Mouse (Mus musculus) gastrocnemius, postnatal 10 days (tissue): ENCODE data around the gene Tspan2. TPM values are rescaled to one million over a fixed set of nuclear protein-coding genes. Genes with fewer than 3 reads are reported as not detected.

Source experiments
- DNase-seq: peaks from one replicate; pipeline ENCODE4 v3.0.0; 2021; ENCODE audit warnings: mixed read lengths
- total RNA-seq, 2 experiments: library from RNA; stranded (reverse); gene quantifications; 2 replicates each; pipeline ENCODE4 v1.2.3; 2021

Tspan2 gene
- total RNA-seq, 2 experiments from 2014 or later = 14.9 to 19.6 TPM

DNA sequence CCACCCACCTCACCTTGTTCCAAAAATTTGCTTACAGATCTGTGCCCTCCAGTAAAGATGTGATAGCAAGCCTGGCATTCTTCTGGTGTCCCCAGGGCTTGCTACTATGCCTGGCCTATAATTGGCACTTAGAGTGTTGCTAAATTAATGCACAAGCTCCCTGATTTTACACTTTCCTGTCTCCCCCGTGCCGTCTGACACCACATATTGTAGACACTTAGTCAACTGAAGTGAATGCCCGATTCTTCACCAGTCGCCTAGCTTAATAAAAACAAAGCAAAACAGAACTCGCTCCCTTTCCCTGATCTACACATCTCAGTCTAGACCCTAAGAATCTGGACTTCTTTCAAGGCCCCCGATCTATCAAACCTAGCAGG, 405 bp upstream of the Tspan2 start:
- DNase-seq = no peak

DNA sequence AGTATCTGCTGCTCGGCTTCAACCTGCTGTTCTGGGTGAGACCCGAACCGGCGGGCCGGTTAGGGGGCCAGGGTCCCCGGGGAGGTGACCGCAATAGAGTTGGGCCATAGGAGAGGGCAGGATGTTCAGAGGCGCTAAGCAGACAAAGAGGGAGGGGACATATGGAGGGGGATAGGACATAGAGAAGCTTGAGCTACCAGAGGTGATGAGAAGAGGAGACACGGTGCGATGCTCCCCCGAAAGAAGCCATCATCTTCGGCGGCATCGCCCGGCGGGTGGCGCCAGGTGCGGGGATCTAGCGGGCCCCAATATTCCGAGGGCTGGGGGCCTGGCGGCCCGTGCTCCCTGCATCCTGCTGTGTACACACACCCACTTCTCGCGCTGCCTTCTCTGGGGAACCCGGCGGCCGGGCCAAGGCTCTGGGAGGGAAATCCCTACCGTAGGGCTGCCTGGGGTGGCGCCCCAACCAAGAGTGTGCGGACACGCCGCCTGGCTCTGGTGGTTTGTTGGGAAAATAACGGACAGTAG, 766 bp downstream of the Tspan2 start:
- peak; percentile 46 for DNase-seq

DNA sequence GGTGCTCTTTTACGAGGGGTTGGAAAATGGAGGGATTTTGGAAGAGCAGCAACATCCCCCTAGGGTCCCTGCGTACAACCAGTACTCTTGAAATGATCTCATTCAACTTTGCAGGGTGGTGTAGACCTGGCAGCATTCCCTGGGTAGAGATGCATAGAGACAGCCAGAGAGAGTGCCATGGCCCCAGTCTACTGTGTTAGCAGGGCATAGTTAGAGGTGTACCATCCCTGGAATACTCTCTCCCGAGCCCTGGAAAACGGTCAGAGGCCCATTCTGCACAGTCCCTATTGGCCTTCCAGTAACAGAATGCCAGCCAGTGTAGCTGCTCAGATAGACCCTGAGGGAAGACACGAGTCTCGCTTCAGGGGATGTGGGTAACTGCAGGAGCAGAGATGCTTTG, 1.3 kb downstream of the Tspan2 start:
- no peak for DNase-seq

DNA sequence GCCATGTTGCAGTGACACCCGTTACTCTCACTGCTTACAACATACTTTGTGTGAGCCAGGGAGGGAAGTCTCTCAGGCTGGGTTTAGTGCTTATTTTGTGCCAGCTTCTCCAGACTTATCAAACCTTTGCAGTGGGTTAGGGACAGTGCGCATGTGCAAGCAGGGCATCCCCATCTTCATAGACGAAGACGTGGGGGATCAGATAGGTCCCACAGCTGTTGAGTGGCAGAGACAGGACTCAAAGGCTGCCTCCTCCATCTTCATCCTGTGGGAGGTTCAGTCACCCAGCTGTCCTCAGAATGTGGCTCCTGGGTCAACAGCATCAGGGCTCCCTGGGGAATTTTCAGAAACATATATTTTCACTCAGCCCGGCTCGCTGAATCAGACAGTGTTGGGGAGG, 2.1 kb downstream of the Tspan2 start:
- no peak for DNase-seq

DNA sequence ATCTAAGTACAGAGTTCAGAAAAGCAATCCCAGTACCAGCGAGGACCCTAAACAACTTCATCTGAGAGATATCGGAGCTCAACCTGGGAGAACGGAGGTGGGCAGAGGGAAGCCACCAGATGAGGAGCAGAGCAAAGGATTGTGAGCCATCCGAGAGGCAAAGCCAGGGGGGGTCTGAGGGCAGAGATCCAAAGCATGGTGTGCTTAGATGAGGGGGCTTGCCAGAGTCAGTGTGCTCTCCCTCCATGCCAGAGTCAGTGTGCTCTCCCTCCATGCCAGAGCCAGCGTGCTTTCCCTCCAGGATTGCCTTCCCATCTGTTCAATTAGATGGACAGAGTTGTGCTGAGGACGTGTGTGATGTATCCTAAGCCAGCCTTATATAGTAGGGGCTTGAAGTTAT, 2.8 kb downstream of the Tspan2 start:
- no peak for DNase-seq

DNA sequence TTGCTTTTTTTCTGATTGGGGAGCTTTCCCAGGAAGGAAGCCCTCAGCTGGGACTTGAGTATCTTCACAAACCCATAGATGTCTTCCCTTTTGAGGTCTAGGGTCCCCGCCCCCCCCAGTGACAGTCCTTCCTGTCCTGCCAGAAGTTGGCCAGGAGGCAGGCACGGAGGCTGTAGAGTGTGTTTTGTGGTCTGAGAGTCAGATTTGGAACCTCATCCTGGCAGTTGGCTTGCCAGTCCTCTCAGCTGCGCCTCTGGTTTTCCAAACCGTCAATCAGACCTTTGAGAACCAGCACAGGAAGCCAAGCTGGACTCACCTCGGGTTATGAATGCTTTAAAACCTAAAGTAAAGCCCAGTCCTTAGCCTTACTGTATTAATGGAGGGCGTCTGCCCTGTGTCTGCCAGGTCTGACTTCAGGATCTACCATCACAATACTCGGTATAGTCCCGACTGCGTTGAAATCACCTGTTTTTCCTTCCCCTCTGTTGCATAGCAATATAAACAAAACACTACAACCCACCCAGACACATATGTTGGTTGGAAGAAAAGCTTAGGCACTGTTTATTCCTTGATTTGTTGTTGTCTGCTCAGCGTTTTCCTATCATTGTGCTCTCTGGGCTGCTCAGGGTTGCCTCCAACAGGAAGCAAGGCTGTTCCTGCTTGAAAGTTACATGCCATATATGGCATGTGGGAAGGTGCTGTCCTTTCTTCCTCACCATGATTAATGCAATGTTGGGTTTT, 4.0 kb downstream of the Tspan2 start:
- DNase-seq = no peak

DNA sequence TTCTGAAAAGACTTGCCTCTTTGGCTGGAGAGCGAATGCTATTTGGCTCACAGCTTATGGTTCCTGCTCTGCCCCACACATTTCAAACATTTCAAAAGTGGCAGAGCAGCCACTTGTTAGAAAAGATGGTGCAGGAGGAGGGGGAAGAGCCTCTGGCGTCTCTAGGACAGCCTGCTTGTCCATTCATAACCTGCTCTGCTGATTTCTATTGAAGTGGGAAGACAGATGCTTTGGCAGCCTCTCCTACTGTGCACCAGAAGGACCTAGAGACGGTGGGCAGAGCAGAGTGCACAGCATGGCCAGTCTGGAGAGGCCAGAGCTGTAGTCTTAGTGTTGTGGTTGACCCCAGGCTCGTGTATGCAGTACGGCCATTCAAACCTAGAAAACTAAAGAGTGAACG, 4.6 kb downstream of the Tspan2 start:
- DNase-seq = no peak

DNA sequence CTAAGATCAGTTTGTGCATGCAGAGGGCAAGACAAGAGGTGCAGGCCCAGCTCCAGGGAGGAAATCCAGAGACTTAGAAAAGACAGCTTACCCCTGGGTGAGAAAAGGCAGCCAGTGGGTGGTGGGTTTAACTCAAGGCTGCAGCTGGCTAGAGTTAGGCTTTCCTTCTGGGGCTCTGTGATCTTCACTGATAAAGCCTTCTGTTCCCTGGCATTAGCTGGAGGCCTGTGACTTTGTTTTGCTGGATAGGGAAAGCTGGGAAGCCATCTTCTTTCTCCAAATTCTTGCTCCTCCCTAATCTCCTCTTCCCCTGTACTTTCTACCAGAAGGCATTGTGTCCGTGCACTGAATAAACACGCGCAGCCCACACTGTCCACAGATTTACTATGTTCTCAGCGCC, 8.4 kb downstream of the Tspan2 start:
- DNase-seq = no peak

DNA sequence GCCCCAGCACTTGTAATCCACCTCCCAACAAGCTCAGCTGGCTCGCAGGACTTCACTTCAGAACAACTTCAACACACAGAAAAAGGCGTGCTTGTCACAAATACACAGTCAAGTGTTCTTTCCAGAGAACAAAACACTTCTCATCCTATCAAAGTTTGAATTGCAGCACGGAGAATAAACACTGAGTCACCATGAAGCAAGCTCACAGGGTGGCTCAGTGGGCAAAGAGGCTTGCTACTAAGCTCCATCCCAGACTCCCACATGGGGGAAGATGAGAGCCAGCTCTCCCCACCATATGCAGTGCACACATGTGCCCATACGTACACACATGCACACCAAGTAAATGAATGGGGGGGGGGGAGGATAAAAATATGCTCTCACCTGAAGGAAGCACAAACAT, 8.9 kb downstream of the Tspan2 start:
- DNase-seq = no peak

DNA sequence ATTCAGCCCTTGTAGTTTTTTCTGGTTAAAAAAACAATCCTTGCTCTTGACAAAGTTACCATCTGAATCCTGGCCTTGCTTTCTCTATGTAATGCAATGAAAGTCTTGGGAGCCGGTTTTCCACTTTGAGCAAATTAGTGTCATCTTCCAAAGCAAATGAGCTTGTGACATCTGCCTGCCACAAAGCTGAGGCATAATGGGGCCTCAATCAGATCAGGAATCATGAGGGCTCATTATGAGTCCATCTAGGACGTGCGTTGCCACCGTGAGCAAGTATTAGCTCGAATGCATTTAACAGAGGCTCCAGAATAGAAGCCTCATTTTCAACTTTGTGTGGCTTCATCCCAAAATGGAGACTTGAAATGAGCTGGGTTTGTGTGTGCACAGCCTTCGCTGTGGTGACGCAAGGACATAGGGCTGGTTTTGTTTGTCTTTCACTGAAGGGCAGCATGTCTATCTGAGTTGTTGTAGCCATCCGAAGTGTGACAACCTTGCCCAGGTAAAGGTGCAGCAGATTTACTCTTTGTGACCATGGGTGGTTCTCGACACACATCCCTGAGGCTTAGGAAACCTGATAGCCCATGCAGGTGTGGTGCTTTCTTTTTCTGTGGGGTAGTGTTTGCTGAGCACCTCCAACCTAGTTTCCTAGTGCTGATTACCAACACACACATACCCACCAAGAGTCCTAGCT, 9.6 kb downstream of the Tspan2 start:
- no peak for DNase-seq

DNA sequence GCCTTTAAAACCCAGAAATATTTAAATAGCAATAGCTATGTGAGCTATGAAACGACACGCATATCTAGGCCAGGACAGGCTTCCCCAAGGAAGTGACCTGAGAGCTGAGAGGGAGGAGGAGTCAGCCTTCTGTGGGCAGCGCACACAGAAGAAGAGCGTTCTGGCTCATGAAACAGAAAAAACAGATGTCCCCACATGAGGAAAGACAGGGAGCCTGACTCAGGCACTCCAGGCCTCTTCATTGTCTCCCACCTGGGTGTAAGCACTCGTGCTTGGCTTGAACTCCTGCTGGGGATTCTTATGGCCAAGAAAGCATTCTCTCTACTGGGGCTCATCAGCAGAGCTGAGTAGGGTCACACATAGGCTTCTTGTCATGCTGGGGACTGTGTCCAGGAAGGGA, 10.3 kb downstream of the Tspan2 start:
- DNase-seq = no peak

DNA sequence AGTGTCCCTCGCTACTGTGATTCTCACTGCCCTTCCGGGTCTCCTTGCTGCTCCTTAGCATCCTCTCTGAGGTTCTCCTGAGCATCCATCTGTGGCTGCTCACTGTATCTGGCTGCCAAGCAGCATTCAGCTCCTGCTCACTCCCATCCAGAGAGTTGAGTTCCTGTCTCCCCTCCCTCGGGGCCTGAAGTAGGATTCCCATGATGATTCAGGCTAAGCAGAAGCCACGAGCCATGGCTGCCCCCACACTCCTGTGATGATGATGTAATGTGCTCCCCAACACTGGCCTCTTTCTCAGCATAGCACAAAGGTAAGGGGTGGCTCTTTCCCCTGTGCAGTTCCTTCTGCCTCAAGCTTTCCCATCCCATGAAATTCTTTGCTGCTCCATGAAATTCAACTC, 11.8 kb downstream of the Tspan2 start:
- no peak for DNase-seq

DNA sequence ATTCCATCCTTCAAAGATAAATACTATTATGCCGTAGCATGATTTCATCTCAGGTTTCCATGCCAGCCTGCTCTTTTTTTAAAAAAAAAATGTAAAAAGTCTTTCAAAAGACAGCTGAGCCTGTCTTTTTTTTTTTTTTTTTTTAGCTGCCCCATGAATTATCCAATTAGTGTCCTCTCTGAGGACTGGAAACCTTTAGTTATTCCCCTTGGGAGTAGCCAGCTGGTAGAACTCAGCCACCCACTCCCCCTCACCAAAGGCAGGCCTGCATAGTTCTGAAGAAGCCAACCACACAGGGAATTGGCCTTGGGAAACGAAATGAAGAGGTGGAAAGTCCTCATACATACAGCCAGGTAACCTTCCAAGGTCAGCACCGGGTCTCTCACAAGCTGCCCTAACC, 13.7 kb downstream of the Tspan2 start:
- no peak for DNase-seq

DNA sequence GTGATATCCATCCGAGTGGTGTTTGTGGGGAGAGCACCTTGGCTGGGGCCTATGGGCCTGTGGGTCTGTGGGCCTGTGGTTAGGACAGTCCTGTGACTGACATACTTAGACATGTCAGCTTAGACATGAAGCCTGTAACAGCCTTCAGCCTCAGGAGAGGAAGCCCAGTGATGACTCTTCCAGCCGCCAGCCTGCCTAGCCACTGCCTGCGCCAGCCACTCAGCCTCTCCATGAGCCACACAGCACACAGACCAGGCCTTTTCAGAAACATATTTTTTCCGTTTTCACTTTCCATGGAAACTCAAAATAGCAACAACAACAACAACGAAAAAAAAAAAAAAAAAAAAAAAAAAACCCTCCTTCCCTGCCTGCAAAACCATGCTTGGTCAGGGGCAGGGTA, 14.4 kb downstream of the Tspan2 start:
- DNase-seq = no peak

DNA sequence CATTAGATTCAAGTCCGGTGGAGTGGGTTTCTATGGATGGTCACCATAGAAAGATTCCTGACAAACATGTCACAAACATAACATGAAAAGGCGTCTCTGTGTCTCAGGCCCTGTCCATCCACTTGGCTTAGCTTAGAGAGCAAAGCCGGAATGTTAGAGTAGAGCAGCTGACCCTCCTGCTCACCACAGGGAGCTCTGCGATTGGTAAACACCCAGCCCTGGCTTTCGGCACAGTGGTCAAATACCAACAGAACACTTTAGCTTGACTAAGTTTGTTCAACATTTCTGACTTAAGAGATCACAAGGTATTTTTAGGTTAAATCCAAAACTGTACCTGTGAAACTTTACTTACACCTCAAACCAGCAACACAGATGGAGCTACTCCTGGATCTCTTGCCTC, 16.8 kb downstream of the Tspan2 start:
- DNase-seq = no peak

DNA sequence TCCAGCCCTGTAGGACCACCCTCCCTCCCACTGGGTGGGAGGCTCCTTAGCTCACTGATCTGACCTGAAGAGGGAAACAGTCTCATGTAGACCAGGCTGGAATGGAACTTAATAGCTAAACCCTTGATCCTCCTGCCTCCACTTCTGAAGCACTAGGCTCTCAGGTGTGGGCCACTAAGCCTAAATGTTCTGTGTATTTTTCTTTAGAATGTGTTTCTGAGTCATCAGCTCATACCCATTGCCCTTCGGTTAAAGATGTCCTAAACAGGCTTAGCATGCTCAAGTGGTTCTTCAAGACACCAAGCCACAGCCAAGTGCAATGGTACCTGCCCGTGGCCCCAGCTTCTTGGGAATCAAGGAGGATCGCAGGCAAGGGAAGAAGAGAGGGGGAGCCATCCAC, 17.2 kb downstream of the Tspan2 start:
- DNase-seq = no peak

DNA sequence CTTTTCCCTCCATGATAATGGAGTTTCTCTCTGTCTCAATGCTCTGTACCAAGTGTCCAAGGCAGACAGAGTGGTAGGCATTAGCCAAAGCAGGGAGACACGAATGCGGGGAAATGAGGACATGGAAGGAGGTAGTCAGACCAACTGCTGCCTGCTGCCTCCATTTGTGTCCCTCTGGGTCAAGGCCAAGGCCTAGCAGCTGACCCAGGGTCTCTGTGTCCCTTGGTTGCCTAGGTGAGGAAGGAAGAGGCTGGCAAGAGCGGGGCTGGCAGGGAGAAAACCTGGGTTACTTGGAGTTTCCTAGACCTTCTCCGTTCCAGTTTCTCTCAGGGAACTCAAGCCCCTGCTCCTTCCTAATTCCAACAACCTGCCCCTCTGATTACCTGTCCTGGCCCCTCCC, 17.7 kb downstream of the Tspan2 start:
- no peak for DNase-seq

DNA sequence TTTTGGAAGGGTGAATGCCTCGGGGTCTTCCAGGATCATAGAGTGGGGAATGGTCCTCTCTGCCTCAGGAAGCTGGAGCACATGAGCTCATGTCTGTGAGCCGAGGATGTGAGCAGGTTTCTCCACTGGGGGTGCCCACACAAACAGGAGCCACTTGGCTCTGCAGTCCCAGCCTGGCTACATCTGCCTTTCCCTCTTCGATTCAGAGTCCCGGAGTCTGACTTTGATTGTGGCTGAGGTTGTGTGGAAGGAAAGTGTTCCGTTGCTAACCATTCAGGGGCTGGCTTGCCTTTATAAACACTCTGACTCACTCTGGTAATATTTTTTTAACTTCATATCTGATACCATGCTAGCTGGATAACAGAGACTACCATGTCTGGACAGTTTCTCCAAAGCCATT, 18.1 kb downstream of the Tspan2 start:
- no peak for DNase-seq

DNA sequence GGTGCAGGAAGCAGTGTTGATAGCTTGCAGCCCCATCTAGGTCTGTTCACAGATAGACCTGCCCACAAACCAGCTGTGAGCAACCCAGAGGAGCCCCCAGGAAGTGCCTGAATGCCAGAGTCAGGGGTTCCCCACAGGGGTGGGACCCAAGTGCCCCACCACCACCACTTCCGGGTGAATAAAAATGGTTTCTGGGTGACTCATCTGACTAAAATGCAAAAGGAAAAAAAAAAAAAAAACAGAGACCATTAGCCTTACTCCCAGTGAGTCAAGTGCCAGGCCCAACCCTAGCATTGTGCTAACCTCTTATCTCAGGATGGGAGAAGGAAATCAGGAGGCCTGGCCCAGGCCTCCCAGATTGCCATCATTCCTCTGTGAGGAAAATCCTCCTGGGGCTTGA, 21.5 kb downstream of the Tspan2 start:
- DNase-seq = no peak

DNA sequence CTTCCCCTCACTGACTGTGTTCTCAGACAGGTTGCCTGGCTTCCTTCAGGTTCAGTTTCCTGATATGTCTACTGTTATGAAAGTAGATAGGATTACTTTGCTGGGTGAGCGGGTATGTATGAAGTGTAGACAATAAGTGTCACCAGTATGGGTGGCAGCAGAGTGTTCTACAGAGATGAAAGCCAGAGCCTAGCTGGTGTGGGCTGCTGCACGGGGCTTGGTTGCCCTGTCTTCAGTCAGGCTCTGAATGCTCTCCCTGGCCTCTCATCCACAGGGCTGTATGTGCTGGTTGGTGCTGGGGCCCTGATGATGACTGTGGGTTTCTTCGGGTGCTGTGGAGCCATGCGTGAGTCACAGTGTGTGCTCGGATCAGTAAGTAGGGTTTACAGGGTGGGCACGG, 22.7 kb downstream of the Tspan2 start:
- DNase-seq = no peak

DNA sequence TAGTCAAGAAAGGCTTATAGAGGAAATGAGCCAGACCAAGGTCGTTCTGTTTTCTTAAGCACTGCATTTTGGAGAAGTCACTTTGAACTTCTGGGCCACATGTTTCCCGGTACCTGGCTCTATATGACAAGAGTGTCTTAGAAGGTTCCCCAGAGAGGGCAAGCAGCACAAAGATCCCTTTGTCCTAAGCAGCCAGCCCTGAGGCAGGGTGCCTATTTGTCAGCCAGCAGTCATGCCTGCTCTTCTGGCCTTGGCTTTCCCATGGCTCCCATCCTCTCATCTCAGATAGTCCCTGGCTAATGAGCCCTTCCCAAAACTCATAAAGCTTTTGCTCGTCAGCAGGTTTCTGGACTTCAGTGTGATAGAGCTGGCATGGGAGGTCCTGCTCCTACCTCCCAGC, 25.9 kb downstream of the Tspan2 start:
- no peak for DNase-seq

DNA sequence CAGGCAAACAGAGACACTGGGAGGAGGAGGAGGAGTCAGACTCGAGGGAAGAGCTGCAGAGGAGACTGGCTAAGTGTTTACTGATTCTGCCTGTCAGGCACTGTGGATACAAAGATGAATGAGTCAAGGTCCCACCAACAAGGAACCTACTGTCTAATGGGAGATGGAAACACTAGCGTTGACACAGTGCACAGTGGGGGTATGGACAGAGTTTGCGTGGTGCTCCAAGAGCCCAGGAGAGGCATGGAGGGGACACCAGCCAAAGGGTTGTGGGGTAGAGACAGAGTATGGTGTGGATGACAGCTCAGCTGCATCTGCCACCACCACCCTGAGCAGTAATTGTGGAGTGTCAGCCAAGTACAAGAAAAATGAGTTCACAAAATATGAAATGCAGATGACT, 28.1 kb downstream of the Tspan2 start:
- DNase-seq = no peak

DNA sequence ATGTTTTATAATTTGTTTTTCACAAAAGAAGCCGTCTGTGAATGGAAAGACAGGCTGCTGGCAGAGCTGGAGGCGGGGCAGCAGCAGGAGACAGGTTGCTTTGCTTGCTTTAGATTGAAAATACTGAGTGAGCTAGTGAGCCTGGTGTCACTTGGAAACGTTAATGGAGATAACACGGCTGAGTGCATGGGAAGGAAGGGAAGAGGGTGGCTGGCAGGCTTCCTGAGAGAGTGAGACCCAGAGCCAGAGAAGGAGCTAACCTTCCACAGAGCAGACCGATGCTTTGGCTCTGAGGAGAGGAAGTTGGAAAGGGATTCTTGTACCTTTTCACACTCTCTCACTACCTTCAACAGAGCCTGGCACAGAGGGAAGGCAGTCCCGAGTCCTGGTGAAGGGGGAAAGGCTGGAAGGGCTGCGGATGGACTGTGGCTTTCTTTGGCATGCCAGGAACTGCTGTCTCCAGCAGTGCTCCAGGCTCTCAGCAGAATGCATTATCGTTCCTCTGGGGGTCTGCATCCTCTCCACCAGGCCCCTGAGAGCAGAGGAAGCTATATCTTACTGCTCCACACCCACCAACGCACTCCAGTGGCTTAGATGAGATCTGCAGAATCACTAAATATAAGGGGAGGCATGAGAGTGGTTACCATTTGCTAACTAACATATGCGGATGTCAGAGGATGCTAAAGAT, 29.5 kb downstream of the Tspan2 start:
- peak; percentile 23 for DNase-seq

DNA sequence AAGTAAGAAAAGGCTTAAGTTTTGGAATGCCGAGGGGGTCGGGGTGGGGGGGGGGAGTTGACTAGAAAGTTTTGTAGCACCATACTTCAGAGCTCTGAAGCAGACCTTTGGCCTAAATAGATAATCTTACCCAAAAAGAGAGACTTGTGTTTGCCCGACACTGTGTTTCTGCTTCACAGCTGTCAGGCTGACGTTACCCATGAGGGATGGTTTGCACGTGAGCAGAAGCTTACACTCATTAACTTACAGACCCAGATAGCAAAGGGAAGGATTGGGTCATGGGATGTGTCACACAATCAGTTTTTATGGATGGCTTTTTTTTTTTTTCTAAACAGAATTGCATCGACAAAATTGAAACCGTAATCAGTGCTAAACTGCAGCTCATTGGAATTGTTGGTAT, 30.5 kb downstream of the Tspan2 start:
- DNase-seq = no peak
